Mouse (Mus musculus): ENCODE measurements at regions not wholly inside any gene's neighbourhood (a gene's known extent, or its start where the extent isn't known, plus 50 kb on each side); places are given as distances from the start of the nearest gene placed in this dataset.
A peak's percentile ranks its signal among the peaks of the same experiment; 100 is the strongest.

DNA sequence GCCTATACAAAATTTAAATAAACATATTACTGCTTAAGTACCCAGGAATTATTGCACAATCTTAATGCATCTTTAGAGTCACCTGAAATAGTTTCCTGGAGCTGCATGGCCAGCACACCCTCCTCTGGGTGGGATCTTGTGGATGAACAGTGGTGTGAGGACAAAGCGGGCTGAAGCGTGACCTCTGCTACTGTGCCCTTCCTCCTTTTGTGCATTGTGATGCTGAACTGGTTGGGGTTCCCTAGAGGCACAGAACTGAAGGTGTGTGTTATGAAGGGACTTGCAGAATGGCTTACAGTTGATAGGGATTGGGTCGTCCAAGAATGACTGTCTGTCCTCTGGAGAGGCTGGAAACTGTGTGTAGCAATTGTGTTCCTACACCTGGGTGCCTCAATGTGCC lies 547.7 kb downstream of the Dok5 start:
- no peak for TF ChIP-seq GATA4 (IDR thresholded peaks at IDR 0.05; ENCODE audit: insufficient replicate concordance, low read length)

DNA sequence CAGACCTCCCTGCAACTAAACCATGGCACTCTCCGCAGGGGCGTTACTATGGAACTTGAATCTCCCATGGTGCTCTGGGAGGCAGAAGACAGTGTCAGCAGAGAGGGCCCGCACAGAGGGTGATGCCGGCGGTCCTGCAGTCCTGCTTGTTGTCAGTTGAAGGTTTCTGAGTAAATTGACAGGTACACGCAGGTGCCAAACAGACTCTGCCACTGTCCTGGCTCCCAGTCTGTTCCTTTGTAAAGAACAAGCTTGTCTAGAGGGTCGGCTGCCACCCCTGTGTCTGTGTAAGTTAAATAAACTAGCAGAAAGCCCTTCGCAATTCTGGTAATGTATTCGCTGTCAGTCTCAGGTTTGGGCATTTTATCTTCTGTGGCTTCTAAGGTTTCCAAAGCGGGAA lies 521.6 kb downstream of the Dok5 start:
- TF ChIP-seq GATA4 (IDR thresholded peaks at IDR 0.05; ENCODE audit: insufficient replicate concordance, low read length) = no peak

DNA sequence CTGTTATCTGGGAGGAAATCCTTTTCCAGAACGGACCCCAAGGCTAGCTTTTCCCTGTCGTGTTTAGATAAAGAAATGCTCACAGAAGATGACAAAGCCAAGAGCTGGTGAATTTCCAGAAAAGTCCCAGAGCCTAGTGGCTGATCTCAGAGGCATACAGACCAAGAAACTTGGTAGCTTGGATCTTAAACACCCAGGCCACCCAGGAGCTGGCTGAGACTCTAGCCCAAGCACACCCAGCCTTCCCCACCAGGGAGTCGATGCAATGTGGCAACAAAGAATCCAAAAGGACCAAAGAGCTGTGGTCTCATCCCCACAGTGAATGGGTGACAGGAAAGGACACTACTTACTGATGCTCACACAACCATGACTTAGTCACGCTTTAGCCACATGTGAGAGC lies 513.8 kb downstream of the Dok5 start:
- peak; percentile 86; the same call in 1 of the 2 replicates for TF ChIP-seq GATA4 (IDR thresholded peaks at IDR 0.05; ENCODE audit: insufficient replicate concordance, low read length)

DNA sequence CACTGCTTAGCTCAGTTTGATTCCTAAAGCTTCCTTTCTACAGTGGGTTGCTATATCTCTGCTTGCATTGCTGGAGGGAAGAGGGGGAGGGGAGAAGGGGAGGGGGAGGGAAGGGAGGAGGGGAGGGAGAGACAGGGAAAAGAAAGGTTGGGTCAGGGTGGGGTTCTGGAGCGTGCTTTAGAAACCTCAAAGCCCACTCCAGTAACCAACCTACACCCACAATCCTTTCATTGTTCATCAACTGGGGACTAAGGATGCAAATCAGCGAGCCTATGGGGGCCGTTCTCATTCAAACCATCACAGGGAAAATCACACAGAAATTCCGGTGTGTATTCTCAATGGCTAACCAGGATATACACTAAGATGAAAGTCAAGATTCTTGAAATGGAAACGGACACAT lies 510.7 kb downstream of the Dok5 start:
- TF ChIP-seq GATA4 (IDR thresholded peaks at IDR 0.05; ENCODE audit: insufficient replicate concordance, low read length) = no peak

DNA sequence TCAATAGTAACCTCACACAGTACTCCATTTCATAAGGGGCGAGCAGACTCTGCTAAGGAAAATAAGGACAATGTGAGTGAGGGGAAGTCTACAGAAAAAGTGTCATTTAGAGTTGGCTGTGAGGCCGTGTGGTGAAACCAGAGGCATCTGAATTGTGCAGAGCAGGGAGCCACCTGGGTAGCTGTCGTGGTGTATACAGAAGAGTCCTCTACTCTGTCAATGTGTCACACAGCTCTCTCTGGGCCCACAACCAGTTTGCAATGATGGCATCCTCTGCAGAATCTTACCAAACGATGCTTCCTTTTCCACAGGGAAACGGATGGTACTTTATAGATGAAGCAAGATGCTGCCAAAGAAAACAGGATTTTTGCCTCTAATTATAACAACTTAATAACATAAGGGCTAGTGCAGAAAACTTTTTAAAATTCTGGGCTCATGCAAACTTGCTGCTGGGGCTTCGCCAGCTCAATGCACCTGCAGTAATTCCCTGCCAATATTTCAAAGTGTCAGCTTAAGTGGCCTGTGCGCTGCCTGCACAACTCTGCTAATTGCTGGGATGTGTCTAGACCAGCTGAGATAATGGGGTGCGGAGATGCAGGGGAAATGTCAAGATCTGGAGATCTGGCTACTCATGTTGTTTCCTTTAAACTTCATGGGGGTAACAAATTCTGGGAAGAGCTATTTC lies 505.8 kb downstream of the Dok5 start:
- TF ChIP-seq GATA4 (IDR thresholded peaks at IDR 0.05; ENCODE audit: insufficient replicate concordance, low read length) = no peak

DNA sequence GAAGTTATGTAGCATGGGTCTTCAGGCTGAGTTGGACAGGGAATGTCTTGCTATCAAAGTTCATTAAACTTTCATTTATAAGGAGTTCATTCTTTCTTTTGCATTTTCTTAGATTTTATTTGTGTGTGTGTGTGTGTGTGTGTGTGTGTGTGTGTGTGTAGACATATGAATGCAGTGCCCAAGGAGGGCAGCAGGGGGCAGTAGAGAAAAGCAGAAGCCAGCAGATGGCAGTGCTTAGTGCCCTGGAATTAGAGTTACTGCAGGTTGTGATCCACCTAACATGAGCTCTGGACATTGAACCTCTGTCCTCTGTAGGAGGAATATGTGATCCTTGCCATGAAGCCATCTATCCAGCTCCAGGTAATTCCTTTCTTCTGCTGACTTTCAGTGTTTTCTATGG lies 501.2 kb downstream of the Dok5 start:
- TF ChIP-seq GATA4 (IDR thresholded peaks at IDR 0.05; ENCODE audit: insufficient replicate concordance, low read length) = no peak

DNA sequence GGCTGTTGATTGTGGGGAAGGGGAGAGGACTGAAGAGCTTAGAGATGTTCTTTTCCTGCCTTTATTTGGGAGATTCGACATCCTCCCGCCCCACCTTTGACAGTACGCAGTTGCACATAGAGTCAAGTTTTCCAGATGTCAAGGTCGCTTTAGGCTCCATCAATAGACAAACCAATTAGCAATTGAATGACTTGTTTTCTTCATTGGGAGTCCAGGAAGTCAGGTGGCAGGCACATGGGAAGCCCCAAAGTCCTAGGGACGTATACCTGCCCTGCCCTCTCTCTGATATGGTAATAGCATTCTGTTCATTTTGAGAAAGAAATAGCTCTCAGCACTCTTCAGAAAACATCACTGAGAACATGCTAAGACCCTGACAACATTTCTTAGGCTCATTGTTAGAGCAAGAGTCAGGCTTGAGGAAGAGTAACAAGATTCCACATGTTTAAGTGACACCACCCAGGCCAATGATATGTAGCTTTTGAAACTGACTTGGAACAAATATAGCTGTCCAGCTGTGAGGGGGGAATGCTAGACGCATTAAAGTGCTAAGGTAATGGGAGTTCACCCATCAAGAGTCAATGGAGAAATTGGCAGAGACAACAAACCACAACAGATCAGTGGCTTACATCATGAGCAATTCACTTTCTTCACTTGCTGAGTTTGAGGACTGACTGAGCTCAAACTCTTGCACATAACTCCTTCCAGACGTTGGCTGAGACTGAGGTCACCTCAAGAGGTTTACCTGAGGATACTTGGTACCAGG lies 499.9 kb downstream of the Dok5 start:
- TF ChIP-seq GATA4 (IDR thresholded peaks at IDR 0.05; ENCODE audit: insufficient replicate concordance, low read length) = no peak

DNA sequence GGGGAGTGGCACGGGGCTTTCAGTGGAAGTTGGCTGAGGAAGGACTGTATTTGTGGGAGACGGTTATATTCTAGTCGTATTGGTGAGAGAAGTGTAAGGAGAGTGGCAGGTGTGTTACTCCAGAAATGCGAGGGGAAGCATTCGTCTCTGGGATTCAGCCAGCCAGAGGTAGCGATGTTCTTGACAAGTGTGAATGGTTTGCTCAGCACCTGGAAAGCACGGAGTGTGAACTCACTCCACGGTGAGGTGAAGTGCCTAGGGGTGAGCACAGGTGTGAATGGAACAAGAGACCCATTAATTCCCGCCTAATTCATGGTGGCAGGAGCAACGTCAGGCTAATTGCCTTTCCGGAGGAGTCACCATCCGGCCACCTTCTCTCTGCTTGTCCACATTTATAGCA lies 498.9 kb downstream of the Dok5 start:
- TF ChIP-seq GATA4 (IDR thresholded peaks at IDR 0.05; ENCODE audit: insufficient replicate concordance, low read length) = no peak

DNA sequence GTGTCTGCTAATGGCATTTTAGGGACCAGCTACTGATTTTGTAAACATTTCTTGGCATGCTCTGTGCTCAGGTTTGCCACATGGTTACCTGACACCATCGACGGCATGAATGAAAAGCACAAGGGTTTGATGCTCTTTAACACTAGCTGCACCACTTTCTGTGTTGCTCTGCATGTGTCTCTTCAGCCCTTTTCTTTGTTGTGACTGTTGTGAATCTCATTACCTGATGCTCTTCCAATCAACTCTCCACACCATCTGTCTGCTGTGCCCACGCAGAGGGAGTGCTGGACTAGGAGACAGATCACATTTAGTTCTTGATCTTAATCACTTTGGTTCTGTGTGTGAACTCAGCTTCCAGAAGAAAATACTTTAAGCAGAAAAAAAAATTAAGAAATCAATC lies 496.6 kb downstream of the Dok5 start:
- TF ChIP-seq GATA4 (IDR thresholded peaks at IDR 0.05; ENCODE audit: insufficient replicate concordance, low read length) = no peak

DNA sequence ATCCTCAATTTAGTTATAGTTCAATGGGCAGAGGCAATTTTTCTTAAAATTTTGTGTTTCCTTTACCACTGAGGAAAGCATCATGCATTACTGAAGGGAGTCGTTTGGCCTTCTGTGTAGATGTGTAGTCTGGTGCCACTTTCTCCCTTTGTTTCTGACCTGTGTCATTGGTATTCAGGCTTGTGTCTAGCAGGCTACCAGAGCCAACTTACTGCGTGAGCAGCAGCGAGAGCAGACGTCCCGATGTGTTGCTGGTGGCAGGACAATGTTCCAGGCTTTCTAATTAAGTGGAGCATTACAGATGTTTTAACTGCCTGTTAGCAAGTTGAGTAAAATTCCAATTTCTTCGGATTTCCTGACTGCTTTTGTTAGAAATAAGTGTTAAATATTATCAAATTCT lies 482.2 kb downstream of the Dok5 start:
- TF ChIP-seq GATA4 (IDR thresholded peaks at IDR 0.05; ENCODE audit: insufficient replicate concordance, low read length) = no peak

DNA sequence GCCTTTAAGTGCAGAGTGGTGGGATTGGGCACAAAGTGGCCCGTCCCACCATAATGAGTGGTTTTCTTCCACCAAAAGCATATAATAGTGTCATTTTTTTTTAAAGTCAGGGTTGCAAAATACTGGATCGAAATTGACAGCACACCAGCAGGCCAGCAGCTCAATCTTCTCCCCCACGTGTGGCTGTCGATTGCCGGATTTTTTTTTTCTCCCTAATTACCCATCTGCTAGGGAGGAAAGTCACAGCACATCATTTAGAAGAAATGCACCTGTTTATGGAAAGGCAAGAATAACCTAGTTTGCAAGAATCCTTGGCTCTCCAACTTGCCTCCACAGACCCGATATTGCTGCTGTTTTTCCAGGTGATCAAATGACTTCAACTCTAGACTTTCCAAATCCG lies 464.9 kb downstream of the Dok5 start:
- TF ChIP-seq GATA4 (IDR thresholded peaks at IDR 0.05; ENCODE audit: insufficient replicate concordance, low read length) = no peak

DNA sequence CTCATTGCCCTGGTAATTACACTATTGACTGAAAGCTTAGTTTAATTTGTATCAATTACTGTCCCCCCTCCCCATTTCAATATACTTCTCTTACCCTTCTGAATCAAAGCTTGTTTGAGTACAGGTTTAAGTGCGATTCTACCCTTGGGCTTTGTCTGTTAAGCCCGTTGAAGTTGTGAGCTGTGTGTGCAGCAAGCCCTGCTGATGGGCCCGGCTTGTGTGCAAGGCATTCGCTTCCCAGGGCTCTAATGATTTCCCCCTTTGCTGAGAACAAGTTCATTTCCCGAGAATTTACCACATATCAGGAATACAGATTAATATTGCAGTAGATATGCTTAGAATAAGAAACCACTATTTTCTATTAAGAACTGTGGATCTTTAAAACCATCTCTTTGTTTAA lies 460.6 kb downstream of the Dok5 start:
- TF ChIP-seq GATA4 (IDR thresholded peaks at IDR 0.05; ENCODE audit: insufficient replicate concordance, low read length) = no peak

Data from liver, adult (tissue).